Mouse (Mus musculus) forelimb bud, embryonic 11.5 days (tissue): Measurements from ENCODE around the gene Zmat5.

Source experiments
- DNase-seq: peaks from one replicate; pipeline ENCODE4 v3.0.0-alpha.2; 2012; ENCODE audit warnings: low read depth, low spot score

Gene Zmat5

DNA sequence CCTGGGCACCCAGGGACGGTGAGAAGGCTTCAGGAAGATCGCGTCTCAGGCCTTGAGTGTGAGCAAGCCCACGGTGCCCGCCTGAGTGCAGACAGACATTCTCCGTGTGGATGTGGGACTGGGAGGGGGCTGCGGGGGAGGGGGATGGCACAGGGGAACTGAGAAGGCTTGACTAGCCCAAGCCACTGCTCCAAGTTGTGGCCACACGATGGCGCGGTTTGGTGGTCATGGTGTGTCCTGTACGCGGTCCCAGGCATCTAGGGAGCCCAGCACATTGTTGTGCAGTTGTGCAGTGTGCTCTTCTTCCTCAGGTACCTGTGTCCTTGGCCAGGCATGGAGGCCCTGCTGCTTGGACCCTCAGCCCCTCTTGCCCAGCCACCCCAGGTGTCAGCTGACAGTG is 29.7 kb downstream of the Zmat5 start:
- DNase-seq, result no peak

DNA sequence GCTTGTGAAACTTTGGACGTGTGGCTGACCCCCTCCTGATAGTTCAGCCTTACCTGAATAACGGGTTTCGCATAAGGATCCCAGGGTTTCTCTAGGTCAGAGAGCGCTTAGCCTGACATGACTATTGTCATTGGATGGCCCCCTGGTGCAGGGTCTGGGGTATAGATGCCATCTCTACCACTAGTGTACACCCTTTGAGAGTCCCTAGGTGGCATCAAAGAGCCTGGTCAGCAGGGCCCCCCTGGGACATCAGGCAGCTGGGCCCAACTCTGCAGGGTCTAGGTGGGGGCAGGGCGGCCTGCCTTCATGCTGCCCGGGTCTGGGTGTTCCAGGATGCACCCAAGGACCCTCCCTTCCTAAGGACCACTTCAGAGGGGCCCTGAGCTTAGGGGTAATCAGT is 31.9 kb downstream of the Zmat5 start:
- no peak for DNase-seq

DNA sequence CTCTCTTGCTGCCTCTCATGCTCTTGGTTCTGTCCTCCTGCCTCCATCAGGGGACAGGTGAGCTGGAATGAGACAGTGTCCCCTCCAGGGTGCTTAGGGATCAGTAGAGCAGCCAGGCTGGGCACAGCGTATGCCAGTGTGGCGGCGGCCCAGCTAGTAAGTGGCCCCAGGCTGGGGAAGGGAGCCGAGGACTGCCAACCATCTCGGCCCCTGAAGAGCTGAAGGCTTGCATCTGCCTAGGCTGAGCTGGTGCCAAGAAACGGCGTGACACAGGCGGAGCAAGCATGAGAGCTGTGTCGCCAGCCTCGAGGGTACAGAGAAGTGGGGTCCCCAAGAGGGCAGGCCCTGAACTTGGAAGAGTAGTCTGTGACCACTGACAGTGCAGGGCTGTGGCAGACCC is 33.2 kb downstream of the Zmat5 start:
- no peak for DNase-seq

DNA sequence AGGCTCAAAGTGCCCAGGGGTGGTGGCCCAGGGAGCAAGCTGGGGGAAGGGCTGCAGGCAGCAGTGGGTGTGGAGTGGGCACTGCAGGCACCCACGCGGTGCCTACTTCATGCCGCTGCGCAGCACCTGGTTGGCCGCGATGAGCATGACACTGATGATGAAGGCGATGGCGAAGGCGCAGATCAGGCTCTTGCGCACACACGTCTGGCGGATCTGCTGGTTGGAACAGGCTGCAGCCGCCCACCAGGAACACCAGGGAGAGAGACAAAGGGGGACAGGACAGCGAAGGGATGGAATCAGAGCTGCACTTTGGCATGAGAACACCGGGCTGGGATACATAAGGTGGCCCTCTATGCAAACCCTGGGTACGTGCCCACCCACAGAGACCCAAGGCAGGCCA is 34.2 kb downstream of the Zmat5 start:
- no peak for DNase-seq

DNA sequence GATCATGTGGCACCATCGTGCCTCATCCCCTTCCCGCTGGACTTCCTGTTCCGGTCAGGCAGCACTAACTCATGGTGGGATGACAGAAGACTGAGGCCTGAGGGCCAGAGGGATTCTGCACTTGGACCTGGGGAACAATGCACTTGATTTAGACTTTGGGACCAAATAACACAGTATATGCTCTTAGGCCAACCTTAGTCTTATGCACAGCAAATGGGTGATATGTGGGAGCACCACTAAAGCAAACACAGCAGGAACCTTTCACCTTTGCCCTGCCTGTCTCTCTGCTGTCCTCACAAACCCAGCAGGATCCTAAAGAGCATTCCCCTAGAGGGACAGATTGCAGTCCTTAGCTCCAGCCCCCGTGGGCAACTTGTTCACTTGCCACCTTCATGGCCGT is 36.3 kb downstream of the Zmat5 start:
- no peak for DNase-seq

DNA sequence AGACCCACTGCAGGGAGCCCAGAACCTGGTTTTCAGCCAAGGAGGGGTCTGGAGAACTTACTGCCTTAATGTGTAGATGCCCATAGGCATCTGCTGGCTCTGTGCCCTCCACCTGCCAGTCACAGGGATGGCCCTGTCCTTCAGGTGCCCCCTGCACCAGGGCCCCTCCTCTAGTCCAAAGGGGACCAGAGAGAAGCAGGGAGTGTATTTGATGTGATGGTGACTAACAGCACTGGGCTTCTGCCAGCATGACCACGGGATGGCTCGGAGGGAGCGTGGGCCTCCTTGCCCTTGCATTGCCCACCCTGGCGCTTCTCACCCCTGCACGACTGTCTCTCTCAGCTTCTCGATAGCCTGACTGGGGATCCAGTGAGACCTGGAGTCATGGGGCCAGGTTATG is 40.2 kb downstream of the Zmat5 start:
- no peak for DNase-seq

DNA sequence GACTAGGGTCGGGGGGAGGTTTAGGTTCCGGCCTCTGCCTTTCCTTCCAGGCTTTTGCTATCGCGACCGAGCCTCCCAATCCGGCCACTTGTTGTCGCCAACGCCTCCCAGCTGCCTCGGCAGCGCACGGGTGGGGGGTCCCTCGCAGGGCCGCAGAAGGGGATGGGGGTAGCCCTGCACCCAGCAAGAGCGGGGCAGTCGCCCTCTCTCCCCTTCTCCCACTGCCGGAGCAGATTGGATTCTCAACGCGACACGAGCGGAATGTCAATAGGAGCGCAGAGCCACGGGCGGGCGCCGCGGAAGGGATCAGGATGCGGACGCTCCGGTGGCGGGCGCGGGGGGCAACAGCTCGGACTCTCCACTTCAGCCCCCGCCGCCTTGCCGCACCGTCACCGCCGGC is 41.5 kb downstream of the Zmat5 start:
- no peak for DNase-seq

DNA sequence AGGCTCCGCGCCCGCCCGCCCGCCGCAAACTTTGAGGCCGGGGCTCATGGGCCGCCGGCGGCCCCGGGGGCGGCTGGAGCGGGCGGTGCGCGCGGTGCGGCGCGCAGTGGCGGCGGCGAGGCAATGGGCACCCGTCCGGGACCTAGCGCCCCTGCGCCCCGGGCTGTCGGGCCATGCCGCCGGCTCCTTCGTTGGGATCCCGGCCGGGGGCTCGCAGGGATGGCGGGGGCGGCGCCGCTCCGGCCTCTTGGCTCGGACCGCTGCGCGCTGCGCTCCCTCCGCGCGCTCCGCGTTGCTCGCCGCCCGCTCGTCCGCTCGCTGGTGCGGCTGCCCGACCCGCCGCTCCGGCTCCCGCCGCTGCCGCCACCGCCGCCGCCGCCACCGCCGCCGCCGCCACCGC is 42.3 kb downstream of the Zmat5 start, which contains the start of gene Cabp7:
Gene Cabp7, minus strand, starts transcription at position 46 of the 400 bp plus-strand sequence.
- DNase-seq, result no peak

DNA sequence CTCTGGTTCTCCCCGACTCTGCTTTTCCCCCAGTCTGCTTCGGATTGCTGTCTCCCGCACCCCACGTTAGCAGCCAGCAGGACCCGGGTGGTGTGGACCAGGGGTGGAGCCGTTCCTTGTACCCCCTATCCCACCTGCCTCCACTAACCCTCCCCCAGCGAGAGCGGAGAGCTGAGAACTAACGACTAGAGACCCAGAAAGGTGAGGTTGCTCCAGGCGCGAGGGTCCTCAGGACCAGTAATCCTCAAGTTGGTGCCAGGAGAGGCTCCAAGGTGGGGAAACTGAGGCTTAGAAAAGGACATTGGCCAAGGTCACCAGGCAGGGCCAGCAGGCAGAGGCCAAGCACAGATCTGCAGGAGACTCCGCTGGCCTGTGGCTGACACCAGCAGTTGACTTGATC is 42.8 kb downstream of the Zmat5 start:
- no peak for DNase-seq

DNA sequence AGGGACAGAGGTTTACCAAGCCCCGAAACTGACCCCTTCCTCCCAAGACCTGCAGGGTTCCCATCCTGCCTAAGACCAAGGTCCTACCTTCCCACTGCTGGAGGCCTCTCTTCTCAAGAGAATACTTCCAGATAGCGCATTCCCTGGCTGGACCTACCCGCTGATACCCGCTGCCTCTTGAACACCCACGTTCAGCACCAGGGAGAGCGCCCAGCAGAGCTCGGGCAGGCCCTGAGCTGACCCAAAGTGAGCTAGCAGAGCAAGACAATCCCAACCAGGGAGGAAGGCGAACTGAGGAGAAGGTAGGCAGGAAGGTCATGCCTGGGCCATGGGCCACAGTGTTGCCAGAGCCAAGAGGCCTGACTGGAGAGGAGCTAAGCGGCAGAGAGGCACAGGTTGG is 45.8 kb downstream of the Zmat5 start:
- peak; percentile 86 for DNase-seq

DNA sequence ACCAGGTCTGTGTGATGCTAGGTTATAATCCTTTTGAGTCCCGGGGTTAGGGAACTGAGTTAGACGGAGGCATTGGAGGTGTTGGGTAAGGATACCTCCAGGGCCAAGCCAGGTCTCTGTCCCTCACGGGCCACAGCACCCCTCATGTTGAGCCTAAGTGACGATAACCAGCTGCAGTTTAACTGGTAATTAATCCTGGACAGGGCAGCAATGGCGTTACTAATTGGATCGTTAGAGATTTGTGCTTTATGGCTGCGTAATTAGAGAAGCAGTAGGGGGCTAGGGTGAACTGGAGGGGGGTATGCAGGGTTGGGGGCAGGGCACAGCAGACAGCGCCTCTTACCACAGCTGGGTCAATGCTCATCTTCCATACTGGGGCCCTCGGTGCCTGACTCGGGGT is 48.4 kb downstream of the Zmat5 start:
- DNase-seq, result no peak

DNA sequence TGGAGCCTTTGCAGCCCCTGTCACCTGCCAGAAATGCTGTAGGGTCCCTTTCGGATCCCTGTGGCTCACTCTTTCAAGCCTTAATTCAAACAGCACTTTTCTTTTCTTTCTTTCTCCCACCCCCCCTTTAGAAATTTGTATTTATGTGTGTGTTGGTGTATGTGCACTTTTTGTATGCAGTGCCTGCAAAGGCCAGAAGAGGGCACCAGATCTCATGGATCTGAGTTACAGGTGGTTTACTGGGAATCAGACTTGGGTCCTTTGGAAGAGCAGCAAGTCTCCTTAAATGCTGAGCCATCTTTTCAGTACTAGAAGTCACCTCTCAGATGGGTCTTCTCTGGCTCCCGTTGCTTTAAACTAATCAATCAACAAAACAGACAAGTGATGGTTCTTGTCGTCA is 49.6 kb downstream of the Zmat5 start:
- DNase-seq, result no peak

DNA sequence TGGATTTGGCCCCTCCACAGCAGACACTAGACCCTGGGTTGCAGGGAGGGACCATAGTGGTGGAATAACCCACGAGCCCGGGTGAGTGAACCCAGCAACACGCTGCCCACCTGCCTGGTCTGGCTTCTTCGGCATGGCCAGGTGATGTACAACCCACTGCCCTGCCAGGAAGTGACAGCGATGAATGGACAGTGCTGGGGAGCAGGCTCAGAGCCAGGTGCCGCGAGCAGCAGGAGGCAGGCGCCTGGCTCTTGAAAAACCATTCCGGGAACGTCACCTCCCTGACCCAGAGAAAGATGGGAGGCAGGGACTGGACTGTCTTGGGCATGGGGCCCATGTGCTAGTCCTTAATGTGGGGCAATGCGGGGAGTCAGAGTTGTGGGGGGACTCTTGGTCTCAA is 50.4 kb downstream of the Zmat5 start:
- DNase-seq, result no peak

DNA sequence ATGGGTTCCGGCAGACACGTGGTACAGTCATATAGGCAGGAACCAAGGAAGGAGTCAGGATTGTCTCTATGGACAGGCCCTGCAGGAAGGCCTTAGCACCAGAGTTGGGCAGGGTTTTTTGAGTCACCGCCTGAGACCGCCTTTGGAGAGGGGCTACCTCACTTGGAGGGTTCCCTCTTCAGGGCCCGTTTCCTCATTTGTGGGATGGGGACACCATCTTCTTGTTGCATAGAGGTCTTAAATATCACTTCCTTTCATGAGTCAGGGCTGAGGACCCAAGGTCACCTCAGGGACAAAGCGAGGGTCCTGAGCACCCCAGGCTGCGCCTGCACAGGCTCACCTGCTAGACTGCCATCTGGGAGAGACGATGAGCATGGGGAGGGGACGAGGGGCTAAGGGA is 52.0 kb downstream of the Zmat5 start:
- DNase-seq, result no peak

DNA sequence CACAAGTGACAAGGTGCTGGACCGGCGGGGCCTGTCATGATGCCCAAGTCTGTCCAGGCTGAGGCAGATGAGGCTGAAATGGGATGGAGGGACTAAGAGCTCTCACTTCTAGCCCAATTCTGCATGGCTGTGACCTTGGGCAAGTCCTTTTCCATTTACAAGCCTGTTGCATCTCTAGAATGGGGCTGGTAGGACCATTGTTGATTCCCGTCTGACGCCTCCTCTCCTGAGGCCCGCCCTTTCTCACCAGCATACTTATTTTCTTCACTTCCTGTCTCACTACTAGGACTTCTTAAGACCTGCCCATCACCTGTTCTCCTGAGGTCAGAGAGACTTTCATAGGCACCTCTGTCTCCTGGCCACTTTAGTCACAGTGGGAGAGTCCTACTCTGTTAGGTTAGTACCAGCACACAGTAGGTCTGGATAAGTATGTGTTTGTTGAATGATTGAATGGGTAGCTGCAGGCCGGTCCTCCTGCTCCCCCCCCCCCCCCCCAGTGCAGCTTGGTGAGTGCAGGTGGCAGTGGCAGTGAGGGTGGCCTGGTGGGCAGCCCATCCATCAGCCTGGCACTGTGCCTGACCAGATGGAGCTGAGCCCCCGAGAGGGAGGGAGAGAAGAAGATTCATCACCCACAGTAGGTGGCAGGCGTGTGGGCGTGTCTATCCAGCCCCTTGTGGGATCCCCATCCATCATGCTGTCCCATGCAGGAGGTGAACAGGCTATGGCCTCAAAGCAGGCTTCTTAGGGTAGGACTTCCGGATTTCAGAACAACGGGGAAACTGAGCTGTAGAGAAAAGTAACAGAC is 52.7 kb downstream of the Zmat5 start:
- DNase-seq, result no peak

DNA sequence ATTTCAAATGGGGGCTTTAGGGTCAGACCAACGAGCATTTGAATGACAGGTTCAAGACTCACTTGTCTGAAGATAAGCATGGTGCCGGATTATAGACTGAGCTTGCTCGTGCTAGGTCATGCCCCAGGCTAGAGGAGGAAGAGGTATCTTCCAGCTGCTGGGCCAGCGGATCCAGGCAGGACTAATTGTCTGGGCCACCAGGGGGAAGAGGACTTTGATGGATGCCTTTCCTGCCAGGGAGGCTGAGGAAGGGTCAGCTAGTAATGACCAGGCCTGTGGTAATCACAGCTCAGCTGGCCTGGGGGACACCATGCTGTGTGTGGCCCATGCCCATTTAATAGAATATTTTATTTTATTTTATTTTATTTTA is 53.3 kb downstream of the Zmat5 start:
- no peak for DNase-seq

DNA sequence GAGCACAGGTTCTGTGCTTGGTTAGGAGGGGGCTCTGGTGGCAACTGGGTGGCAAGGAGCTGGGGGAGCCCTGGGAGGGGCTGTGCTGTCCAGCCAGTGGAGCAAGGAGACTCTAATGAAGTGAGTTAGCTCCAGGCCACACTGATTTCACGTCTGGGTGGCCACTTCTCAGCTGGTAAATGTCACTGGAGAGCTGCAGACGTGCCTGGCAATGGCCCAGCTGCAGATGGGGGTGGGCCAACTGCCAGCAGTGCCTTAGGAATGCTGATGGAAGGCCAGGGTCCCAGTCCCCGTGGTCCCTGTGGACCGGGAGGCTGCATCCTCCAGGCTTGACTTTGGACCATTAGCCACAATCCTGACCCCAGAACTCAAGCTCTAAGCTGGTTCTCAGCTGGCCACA is 56.0 kb downstream of the Zmat5 start:
- no peak for DNase-seq

DNA sequence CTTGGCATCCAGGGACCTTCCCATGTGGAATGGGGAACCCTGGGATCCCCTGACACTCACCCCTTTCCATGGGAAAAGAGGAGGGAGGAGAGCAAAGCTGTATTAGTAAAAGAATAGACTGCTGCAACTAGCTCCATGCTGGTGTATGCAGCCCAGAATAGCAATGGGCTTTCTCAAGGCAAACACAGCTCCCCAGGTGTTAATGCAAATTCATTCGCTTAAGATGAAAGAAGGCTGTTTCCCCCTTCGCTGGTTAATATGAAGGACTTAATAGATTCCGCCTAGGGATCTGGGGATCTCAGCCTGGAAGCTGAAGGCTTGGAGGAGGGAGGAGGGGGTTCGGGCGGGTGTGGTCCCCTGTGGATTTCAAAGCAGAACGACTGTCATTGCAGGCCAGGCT is 57.5 kb downstream of the Zmat5 start:
- DNase-seq, result no peak

DNA sequence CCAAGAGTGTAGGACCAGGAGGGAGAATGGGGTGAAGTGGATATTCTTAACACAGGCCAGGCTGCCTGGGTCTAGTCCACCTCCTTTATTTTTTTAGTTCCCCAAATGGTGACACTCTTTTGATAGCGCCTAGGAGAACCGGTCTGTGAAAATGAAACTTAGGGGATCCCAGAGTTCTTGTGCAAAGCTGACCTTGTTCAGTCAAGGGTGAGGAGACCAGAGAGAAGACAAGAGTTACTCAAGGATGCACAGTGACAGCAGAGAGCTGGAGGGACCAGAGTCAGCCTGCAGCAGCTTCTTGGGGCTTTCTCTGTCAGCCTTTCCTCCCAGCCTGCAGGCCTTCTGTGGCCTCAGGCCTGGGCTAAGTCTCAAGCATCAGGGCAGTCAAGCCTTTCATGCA is 58.0 kb downstream of the Zmat5 start:
- no peak for DNase-seq

DNA sequence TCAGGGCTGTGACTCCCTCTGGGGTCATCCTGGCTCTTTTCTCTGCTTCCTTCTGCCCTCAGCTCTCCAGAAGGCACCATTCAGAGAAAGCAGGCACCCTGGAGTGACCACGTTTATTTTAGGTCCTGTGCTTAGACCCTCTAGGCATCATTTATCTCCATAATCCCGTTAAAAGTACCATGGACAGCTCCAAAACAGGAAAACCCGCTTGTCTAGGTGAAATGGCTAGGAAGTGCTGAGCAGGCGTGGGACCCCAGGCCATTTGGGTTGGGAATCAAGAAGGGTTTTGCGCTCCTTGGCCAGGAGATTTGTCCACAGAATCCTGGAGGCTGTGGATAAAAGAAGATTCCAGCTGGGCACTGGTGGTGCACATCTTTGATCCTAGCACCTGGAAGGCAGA is 59.2 kb downstream of the Zmat5 start:
- DNase-seq, result peak; percentile 68

DNA sequence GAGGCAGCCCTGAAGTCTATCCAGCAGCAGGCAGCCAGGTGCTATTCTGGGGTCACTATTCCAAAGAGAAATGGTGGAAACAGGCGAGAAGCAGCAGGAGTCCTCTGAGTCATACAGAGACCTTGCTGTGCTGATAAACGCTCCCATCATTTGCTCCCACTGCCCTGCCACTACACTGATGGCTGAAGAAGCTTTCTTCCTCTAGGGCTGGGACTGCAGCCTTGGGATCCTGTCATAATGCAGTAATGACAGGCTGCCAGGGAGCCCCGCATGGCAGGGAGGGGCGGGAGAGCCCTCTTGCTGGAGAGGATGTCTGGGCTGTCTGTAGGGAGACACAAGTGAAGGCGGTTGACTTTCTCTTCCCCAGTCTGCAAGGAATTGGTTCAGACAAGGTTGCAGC is 60.0 kb downstream of the Zmat5 start:
- no peak for DNase-seq

DNA sequence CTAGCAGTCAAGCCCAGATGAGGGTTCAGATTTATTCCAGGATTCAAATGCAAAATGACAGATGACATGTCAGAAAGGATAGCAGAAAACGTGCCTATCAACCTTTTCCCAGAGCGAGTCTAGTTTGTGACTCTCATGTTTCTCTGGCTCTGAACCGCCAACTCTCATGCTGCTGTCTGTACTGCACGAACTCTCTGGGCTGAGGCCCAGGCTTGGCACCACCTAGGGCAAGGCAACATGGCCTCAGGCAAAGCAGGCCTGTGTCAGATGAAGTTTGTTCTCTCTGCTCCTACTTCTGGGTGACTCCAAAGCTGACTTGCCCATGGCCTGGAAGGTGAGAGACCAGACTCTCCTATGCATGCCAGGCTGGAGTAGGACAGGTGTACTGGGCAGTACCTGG is 63.9 kb downstream of the Zmat5 start:
- no peak for DNase-seq

DNA sequence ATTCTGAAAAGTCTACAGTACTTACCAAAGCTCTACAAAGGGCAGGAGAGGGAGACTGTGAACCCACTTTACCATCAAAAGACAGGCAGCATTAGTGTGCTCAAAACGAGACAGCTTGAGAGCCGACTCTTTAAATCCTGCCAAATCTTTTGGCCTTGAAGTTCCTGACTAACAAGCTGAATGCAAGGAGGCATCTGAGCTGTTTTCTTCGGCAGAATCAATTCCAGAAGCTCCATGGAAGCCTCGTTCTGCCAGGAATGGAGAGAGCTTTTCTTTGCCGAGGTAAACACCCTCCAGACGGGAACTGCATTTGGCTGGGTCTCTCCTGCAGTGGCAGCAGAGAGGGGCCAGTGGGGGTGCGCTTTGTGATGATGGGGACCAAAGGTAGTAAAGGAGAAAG is 64.8 kb downstream of the Zmat5 start:
- DNase-seq, result no peak

DNA sequence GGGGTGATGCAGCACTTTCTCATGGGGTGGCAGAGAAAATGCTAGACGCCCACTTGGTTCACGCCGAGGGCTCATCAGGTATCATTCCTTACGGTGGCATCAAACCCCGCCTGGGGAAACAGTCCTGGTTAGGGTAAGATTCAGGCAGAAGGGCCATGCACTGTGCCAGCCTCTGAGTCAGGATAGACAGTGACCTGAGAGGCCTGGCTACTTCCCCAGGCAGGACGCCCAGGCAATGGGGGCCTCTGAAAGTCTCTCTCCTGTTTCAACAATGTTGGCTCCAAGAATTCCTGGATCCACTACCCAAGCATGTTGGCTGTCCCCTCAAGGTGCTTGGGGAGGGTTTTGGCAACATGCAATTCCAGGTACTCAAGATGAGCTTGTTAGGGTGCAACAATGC is 65.4 kb downstream of the Zmat5 start:
- DNase-seq, result no peak
